Mouse (Mus musculus) E14TG2a.4 (cell line): ENCODE results near the gene Irf2bp2.
A peak's percentile ranks its signal among the peaks of the same experiment; 100 is the strongest.

Experiments
- H3K27me3 ChIP-seq: 2 replicates; pipeline ENCODE4 v1.6.1; 2014; ENCODE audit warnings: low read length, control low read depth; ENCODE audit not compliant: insufficient read depth
- H3K36me3 ChIP-seq: 2 replicates; pipeline ENCODE4 v1.6.1; 2014; ENCODE audit warnings: low read length, control low read depth; ENCODE audit not compliant: insufficient read depth
- H3K4me1 ChIP-seq: replicated peaks from 2 replicates; pipeline ENCODE4 v1.6.1; 2014; ENCODE audit warnings: low read depth, low read length, control low read depth
- H3K4me3 ChIP-seq: replicated peaks from 2 replicates; pipeline ENCODE4 v1.5.1; 2014; ENCODE audit warnings: mild to moderate bottlenecking, low read length
- H3K9me3 ChIP-seq: 2 replicates; pipeline ENCODE4 v1.6.1; 2014; ENCODE audit warnings: low read length, control low read depth
- CTCF ChIP-seq: conservative IDR thresholded peaks from 2 replicates; pipeline ENCODE4 v1.5.1; 2014; ENCODE audit warnings: low read length
- NANOG ChIP-seq: IDR thresholded peaks from 2 replicates; pipeline ENCODE4 v1.6.1; 2014; ENCODE audit warnings: borderline replicate concordance, low read length, mixed read lengths
- POU5F1 ChIP-seq: IDR thresholded peaks from 2 replicates; pipeline ENCODE4 v1.6.1; 2014; ENCODE audit warnings: low read length, borderline replicate concordance

Gene Irf2bp2

DNA sequence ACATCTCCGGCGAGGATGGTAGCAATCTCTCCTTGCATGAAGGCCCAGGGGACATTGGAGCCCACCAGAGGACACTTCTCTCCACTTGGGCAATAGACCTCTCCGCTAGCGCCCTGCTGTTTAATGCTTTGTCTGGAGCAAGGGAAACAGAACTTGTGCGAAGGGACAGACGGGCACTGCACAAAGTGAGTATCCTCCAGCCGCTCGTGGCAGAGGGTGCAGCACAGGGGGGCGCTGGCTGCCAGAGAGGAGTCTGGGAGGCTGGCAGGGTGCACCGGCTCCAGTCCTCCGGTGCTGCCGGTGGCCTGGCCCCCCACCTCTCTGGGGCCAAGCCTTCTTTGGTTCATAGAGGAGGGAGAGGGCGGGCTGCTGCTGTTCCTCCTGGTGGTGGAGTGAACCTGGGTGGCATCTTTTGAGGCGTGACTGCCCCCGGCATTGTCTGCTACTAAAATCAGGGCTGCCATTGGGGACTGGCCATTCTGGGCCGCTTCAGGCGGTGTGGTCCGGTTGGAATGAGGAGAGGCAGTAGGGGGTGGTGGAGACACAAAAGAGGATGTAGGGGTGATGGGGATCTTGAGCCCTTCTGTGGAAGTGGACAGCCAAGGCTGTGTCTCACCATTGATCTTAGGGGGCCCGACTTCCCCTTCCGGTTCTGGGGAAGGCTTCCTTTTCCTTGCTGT, 2.5 kb downstream of the Irf2bp2 start:
- TF ChIP-seq POU5F1 (no peak), NANOG (no peak), CTCF (no peak)
- H3K4me1 ChIP-seq = peaks cover 68% of the 10 kb centered on the region
- peaks cover 51% of the 10 kb centered on the region for H3K36me3 ChIP-seq
- peak overlapping the region; percentile 93 for H3K4me3 ChIP-seq
- peaks cover 7% of the 10 kb centered on the region; the same call in 1 of the 2 replicates for H3K27me3 ChIP-seq
- H3K9me3 ChIP-seq = no peaks in the 10 kb centered on the region

DNA sequence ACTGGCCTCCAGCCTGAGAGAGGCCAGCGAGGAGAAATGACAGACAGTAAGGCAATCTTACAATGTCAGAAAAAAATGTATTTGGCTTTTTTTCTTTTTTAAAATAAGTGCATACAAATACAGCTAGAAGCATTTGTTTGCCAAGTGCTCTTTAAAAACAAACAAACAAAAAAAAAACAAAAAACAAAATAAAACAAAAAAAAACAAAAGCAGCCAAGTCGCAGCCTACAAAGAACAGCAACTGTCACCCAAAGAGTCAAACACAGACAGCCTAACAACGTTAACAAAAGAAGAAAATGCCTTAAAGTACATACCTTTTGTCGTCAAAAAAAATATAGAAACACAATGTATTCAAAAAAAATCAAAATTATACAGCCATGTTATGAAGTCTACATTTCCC, 3.2 kb downstream of the Irf2bp2 start:
- peaks cover 56% of the 10 kb centered on the region for H3K36me3 ChIP-seq
- H3K4me3 ChIP-seq = peak overlapping the region; percentile 93
- no peaks in the 10 kb centered on the region for H3K9me3 ChIP-seq
- TF ChIP-seq CTCF = no peak
- no peak for TF ChIP-seq POU5F1
- no peak for TF ChIP-seq NANOG
- H3K27me3 ChIP-seq = peaks cover 5% of the 10 kb centered on the region; the same call in 1 of the 2 replicates
- H3K4me1 ChIP-seq = peaks cover 67% of the 10 kb centered on the region

DNA sequence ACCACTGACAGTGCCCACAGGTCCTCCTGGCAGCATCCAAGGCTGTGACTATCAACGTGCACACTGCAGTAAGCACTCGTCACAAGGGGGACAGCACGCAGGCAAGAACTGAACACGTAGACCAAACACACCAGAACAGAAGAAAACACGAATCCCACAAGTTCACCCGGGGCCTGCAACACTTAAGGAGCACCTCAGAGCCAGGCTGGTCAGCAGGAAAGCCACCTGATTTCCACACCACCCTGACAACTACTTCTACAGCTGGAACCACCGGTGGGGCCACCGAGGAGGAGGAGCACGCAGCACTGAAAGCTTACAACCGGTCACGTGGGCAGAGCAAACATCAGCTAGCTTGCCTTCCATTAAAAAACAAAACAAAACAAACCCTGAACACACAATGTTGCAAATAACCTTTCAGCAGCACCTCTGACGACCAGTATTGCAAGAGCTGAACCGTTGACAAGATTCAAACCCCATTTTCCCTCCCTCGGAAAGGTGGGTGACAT, 3.7 kb downstream of the Irf2bp2 start:
- H3K4me1 ChIP-seq = peaks cover 67% of the 10 kb centered on the region
- H3K9me3 ChIP-seq = no peaks in the 10 kb centered on the region
- peak overlapping the region; percentile 93 for H3K4me3 ChIP-seq
- no peak for TF ChIP-seq POU5F1
- TF ChIP-seq NANOG = no peak
- TF ChIP-seq CTCF = no peak
- 0 out of 2 replicates have a peak, but pooled peaks cover under 1% of the 10 kb centered on the region for H3K27me3 ChIP-seq
- H3K36me3 ChIP-seq = peaks cover 56% of the 10 kb centered on the region

DNA sequence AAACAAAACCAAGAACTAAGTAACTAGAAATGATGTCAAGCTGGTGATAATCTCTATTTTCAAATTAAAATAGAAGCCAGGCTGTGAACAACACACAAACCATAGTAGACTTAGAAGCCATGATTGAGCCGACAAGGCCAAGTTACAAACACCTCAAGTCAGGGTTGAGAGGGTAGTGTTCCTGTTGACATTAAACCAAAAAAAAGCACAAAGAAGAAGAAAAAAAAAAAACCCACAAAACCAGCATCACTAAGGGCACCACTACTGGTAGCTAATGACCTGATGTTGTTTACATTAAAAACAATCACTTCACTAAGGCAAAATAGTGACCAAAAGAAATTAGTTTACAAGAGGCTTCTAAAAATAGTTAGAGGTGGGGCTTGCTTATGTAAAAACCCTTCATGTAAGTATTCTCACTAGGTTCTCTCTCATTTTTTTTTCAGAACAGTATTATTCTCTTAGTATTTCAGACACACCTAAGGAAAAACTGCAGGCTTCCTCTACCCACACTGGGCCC, 4.2 kb downstream of the Irf2bp2 start:
- Histone ChIP-seq H3K4me1 (peaks cover 68% of the 10 kb centered on the region), H3K27me3 (peaks cover 3% of the 10 kb centered on the region; the same call in 1 of the 2 replicates), H3K4me3 (peak overlapping the region; percentile 93), H3K9me3 (no peaks in the 10 kb centered on the region), H3K36me3 (peaks cover 56% of the 10 kb centered on the region)
- TF ChIP-seq NANOG (no peak), CTCF (no peak), POU5F1 (no peak)

DNA sequence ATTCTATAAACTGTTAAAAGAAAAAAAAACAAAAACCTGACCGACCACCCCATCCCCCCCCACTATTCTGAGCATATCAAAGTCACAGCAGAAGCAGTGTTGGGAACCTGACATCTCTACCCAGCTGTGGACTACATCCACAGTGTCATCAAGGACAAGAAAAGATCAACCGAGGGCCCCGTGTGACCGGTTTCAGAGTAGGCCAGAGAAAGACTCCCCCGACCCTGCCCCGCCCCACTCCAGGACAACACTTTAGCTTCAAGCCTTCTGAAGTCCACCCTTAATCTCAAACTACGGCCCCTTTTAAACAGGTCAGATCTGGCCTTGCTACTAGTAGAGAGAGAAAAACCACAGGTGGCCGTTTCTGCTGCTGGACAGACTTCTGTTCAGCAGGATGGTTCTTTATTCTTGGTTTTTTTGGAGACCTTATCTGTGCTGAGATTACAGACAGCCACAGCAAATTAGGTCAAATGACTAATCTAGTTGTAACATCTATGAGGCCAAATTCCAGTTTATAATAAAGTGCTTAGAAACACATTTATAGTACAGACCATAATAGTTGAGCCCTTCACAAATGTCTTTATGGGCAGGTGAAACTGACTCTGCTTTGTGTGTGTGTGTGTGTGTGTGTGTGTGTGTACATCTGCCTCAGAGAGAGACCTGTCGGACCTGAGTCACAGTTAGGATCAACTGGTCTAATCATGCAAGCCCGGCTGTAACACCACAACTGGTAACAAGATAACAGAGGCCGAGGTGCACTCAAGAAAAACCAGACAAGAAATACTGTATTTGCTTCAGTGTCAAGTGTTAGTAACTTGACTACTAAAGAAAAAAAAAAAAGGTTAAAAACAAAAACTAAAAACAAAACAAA, 4.9 kb downstream of the Irf2bp2 start:
- Histone ChIP-seq H3K36me3 (peaks cover 56% of the 10 kb centered on the region), H3K9me3 (no peaks in the 10 kb centered on the region), H3K4me1 (peaks cover 71% of the 10 kb centered on the region), H3K4me3 (peak overlapping the region; percentile 52), H3K27me3 (peaks cover 9% of the 10 kb centered on the region; the same call in 1 of the 2 replicates)
- no peak for TF ChIP-seq CTCF
- TF ChIP-seq NANOG = no peak
- no peak for TF ChIP-seq POU5F1

DNA sequence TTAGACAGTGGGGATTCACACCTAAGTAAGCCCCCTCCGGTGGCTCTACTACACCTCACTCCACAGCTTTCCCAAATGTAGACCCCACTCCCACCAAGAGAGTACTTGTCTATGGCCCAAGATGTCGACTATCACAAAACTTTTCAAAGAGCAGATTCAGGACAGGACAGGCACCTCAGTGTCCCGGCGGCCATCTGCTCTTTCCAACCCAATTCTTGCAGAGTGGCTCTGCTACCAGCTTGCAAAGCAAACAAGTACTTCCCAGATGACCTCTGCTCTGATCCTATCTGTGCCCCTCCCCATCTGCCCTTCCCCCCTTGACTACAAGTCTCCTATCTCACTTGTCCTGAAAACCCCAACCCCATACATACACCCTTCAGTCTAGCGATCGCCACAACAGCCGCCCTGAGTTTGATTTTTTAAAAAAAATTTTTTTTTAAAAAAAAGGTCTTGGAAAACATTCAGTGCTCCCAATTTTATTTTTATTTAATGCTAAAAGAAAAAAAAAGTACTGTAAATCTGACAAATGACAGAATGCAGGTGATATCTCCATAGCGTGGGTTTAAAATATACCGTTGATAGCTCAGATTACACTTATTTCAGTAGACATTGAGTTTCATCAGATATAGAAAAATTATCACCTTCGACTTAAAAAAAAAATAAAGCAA, 5.8 kb downstream of the Irf2bp2 start:
- peak overlapping the region; percentile 52 for H3K4me3 ChIP-seq
- H3K4me1 ChIP-seq = peaks cover 78% of the 10 kb centered on the region
- H3K36me3 ChIP-seq = peaks cover 56% of the 10 kb centered on the region
- no peaks in the 10 kb centered on the region for H3K9me3 ChIP-seq
- TF ChIP-seq NANOG (no peak), CTCF (no peak), POU5F1 (no peak)
- H3K27me3 ChIP-seq = peaks cover 9% of the 10 kb centered on the region; the same call in 1 of the 2 replicates

DNA sequence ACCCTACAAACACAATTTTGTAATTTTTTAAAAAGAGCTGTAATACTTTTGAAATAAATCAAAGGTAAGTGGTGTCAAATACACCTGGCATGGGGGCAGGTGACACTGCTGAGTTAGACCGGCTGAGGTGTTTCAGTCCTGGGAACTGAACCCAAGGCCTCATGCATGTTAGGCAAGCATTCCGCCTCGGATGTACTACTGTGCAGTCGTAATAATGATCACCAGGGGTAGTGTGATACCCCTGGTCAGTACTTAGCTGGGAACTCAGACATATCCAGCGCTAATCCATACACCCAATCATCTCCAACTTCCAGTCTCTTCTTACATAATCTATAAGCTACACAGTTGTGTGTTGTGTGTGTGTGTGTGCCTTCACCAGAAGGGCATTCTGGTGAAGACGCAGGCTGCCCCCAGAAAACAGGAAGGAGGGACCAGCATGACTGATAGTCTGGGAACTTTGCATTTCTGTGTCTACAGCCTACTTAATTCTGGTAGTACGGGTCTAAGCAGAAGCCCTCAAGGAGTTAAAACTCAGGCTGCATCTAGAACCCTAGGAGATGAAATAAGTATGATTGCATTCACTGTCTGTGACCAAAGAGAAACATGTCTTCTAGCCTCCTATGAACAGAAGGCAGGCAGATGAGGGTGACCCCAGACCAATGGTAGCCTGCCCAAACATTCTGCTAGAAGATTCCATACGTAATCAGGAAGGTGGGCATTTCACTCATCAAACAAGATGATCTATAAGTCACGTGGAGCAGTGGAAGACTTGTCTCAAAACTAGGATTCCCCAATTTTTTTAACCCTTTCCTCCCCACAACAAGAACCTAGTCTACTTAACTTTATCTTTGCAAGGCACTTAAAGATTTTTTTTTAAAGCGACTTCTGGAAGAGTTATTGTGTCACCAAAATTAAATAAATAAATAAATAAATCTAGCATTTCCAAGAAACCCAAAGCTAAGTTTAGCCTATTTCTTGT, 6.9 kb downstream of the Irf2bp2 start:
- H3K4me3 ChIP-seq = no peak overlapping the region
- peaks cover 87% of the 10 kb centered on the region for H3K4me1 ChIP-seq
- no peak for TF ChIP-seq POU5F1
- no peak for TF ChIP-seq CTCF
- TF ChIP-seq NANOG = no peak
- peaks cover 9% of the 10 kb centered on the region; the same call in 1 of the 2 replicates for H3K27me3 ChIP-seq
- peaks cover 56% of the 10 kb centered on the region for H3K36me3 ChIP-seq
- H3K9me3 ChIP-seq = no peaks in the 10 kb centered on the region
